Mouse (Mus musculus) ES-Bruce4 (cell line): ENCODE measurements around the gene Ust.

ENCODE experiments used
- CTCF ChIP-seq: IDR thresholded peaks from one replicate; pipeline ENCODE4 v1.8.1; 2011; ENCODE audit warnings: low read depth, low read length
- EP300 ChIP-seq: IDR thresholded peaks from 2 replicates; pipeline ENCODE4 v1.6.1; 2011; ENCODE audit warnings: low read depth, low read length; ENCODE audit not compliant: insufficient read depth
- POLR2A ChIP-seq: IDR thresholded peaks from one replicate; pipeline ENCODE4 v1.8.1; 2011; ENCODE audit warnings: low read length; ENCODE audit not compliant: insufficient read depth

DNA sequence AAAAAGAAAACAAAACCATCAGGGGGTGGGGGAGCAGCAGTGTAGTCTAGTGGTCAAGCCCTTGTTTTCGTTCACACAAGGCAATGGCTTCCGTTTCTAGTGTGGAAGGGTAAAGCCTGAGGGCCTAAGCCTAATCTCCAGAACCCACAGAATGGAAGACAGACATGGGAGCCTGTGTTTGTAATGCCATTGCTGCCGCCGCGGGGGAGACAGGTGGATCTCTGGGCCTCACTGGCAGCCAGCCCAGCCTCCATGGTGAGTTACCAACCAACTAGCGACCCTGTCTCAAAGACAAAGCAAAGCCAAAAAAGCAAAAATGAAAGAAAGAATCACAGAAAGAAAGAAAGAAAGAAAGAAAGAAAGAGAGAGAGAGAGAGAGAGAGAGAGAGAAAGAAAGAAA, 2.9 kb upstream of the Ust start:
- no peak for TF ChIP-seq CTCF
- TF ChIP-seq POLR2A, result no peak
- no peak for TF ChIP-seq EP300
